Mouse (Mus musculus): Measurements from ENCODE around the gene Iqsec1.
A peak's percentile ranks its signal among the peaks of the same experiment; 100 is the strongest.

Iqsec1 gene

GRCm38 (mm10) chr6:90950936-90951335, 37.5 kb downstream of the Iqsec1 start:
- no peak for DNase-seq

DNA sequence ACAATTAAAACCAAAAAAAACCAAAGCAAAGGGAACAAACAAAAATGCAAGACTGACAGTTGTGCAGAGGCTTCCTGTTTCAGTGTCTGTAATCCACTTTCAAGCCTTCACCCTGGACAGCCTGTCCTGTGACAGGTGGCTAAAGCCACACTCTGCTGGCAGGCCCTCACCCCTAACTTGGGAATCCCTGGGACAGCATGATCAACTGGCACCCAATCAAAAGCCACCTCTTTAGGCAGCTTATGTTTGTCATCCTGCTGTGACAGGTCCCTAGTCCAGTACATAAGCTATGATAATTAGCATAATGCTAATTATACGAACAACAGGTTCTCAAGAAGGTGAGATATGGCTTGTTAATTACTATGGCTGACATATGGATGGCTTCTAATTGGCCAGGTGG, 40.4 kb downstream of the Iqsec1 start:
- DNase-seq: no peak

DNA sequence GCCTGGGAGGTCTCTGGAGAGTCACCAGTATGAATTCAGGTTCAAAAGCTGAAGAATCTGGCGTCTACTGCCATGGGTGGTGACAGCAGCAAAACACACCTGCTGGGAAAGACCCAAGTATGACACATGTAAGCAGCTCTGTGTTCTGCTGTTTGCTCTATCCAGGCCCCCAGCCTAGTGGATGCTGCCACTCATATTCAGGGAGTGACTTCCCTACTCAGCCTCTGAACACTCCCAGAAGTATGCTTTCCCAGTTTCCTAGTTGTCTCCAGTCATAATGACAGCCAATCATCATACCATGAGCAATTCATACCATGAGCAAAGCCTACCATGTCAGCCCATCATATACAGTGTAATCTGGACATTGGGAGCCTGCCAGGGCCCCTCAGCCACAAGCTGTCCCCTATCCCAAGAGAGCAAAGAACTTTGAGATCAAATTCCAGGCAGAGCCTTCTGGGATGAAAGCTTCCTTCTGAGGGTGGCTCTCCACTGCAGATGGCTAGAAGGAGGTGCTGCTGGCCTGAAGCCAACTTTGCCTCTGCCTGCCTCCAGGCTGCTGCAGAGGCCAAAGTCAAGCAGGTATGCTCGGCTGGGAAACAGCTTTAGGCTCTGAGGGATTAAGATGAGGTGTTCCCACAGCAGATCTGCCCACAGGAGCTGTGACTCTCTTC, 42.8 kb downstream of the Iqsec1 start:
- DNase-seq: peak; percentile 37

DNA sequence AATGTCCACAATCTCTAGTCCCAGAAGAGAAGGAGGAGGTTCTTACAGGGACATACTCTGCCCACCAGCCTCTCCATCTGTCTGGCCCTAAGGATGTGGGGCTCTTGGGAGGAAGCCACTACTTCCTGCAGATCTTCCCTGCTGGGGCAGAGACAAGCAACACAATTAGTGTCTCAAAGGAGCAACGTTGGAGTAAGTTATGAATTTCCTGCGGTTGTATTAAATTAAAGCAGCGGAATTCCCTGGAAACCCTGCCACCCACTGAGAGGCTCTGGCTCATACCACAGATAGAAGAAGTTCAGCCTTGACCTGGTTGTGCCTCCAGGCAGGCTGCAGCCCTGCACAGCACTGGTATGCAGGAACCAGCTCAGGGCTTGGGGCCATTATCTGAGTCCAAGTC, 47.2 kb downstream of the Iqsec1 start:
- no peak for DNase-seq

GRCm38 (mm10) chr6:90933656-90934055, 54.8 kb downstream of the Iqsec1 start:
- no peak for DNase-seq

DNA sequence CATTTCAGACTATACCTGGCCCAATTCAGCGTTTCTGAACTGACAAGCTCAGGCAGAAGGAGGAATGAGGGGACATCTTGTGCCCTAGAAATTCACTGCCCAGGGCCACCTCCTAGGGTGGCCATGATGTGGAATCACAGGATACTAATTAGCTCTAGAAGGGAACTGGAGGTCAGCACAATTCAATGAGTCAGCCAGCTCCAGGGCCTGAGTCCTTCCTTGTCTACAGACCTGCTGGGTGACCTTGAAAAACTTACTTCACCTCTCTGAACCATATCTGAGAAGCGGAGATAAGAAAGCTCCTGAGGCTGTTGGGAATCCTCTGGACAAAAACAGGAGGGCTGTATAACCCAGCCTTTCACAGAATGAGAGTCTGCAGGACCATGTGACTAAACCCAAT, 59.7 kb downstream of the Iqsec1 start:
- no peak for DNase-seq

- DNase-seq: no peak
These were observed 63.0 kb downstream of the Iqsec1 start for GRCm38 (mm10) chr6:90925472-90925871.

- DNase-seq: no peak
These were observed 63.7 kb downstream of the Iqsec1 start for GRCm38 (mm10) chr6:90924796-90925195.

GRCm38 (mm10) chr6:90924379-90924778, 64.1 kb downstream of the Iqsec1 start:
- DNase-seq: no peak

DNA sequence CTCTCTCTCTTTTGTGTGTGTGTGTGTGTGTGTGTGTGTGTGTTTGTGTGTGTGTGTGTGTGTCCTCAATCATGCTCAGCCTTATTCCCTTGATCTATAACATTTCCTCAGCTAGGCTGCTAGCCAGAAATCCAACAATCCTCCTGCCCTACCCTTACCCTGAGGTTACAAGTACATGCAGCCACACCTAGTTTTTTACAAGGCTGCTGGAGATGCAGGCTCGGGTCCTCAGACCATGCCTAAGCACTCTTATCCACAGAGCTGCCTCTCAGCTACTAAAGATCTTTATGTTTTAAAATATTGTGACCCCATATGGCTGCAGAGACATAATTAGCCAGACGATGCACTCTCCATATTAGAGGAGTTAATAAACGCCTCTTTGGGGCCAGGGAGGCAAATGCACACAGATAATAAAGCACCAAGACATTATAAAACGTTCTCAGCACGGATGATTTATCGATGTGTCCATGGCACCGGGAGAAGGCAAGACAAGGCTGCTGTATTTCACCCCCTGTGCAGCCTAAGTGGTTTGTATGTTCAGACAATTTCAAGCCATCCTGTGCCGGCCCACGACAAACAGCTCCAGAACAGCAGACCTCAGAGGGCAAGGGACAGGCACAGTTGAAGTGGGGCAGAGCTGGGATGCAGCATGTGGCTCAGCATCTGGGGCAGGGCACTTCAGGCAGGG, 67.1 kb downstream of the Iqsec1 start:
- no peak for DNase-seq

DNA sequence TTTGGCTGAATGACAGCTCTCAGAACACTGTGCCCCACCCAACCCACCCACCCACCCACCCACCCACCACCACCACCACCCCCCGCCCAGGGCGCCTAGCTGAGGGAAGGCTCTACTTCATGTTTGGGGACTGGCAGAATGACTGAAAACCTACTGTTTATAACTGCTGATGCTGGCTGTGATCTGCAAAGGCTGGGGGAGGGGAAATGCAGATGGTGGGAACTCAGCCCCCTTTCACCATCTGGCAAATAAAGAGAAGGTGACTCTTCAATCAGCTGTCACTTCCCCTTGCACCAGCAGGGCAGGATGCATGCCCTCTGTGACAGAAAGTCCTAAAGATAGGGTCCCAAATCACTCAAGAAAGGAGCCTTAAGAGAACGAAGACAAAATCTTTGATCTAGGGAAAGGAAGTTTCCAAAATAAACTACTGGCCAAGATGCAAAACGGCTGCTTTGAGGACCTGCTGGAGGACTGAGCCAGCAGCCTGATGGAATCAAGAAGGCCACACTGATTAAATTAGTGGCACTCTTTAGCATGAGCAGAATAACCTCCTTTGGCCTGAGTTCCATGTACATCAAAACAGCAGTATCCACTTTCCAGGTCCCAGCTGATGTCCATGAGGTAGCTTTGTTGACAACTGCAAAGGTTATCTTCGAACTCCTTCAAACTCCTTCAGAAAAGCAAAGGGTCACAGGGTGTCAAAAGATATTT, 67.8 kb downstream of the Iqsec1 start:
- DNase-seq: no peak

DNA sequence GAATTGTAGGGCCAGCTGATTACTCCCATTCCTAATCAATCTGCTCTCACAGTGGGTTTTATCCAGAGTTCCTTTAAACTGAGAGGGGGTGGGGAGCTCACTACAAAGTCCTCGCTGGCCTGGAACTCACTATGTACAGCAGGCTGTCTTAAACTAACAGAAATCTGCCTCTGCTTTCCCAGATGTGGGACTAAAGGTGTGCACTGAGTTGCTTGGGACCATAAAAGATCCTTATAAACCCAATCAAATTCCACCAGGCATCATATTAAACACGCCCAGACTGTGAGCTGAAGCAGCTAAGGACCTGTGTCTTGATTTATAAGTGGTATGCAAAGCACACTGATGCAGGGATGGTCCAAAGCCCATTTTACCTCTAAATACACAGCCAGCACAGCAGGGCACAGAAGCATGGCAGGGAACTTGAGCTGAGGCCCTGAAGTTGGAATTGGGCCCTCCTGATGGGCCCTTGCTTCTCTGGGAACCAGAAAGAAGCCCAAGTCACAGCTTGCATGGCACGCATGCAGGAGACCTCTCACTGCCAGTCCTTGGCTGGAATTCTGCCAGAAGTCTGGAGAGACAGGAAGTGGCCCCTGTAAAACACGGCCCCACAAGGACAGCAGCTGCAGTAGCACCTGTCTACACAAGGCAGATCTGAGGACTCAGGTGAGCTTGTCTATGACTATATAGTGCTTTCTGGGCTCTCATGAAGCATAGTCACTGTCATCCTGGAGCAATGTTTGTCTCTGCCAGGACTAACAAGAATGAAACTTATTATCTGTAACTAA, 68.7 kb downstream of the Iqsec1 start:
- DNase-seq: no peak

- no peak for DNase-seq
These were observed 72.9 kb downstream of the Iqsec1 start for GRCm38 (mm10) chr6:90915585-90915984.

- no peak for DNase-seq
These were observed 74.7 kb downstream of the Iqsec1 start for GRCm38 (mm10) chr6:90913771-90914170.

- DNase-seq: no peak
These were observed 75.7 kb downstream of the Iqsec1 start for GRCm38 (mm10) chr6:90912768-90913167.

- no peak for DNase-seq
These were observed 84.3 kb downstream of the Iqsec1 start for GRCm38 (mm10) chr6:90904143-90904542.

- DNase-seq: no peak
These were observed 88.2 kb downstream of the Iqsec1 start for GRCm38 (mm10) chr6:90900302-90900701.

- no peak for DNase-seq
These were observed 89.2 kb downstream of the Iqsec1 start for GRCm38 (mm10) chr6:90899266-90899665.

GRCm38 (mm10) chr6:90898107-90898506, 90.4 kb downstream of the Iqsec1 start:
- DNase-seq: no peak

- no peak for DNase-seq
These were observed 96.1 kb downstream of the Iqsec1 start for GRCm38 (mm10) chr6:90892401-90892800.

- DNase-seq: no peak
These were observed 98.9 kb downstream of the Iqsec1 start for GRCm38 (mm10) chr6:90889356-90890285.

All from kidney, adult 11 months (tissue).